Mouse (Mus musculus): ENCODE data around the gene B4galt5.

B4galt5 gene

GRCm38 (mm10) chr2:167324151-167324930, 24.6 kb downstream of the B4galt5 start:
- no peaks in the 10 kb centered on the region for H3K27me3 ChIP-seq (ENCODE audit: insufficient read depth, low read length)
- peaks cover 3% of the 10 kb centered on the region; the same call in 1 of the 2 replicates for H3K36me3 ChIP-seq (ENCODE audit: insufficient read depth, low read length)
- TF ChIP-seq CTCF (conservative IDR thresholded peaks at IDR 0.05; ENCODE audit: low read length) (no peak), POU5F1 (IDR thresholded peaks at IDR 0.05; ENCODE audit: borderline replicate concordance, low read length) (no peak), NANOG (IDR thresholded peaks at IDR 0.05; ENCODE audit: borderline replicate concordance, low read length) (no peak)
- no peak overlapping the region for H3K4me3 ChIP-seq (replicated peaks; ENCODE audit: low read length)
- H3K9me3 ChIP-seq (ENCODE audit: low read length), result no peaks in the 10 kb centered on the region
- peaks cover 73% of the 10 kb centered on the region for H3K4me1 ChIP-seq (replicated peaks; ENCODE audit: low read depth, low read length)

- H3K27me3 ChIP-seq (ENCODE audit: insufficient read depth, low read length), result no peaks in the 10 kb centered on the region
Observed at GRCm38 (mm10) chr2:167323116-167323515, 25.9 kb downstream of the B4galt5 start.

GRCm38 (mm10) chr2:167321372-167321771, 27.6 kb downstream of the B4galt5 start:
- peaks cover 3% of the 10 kb centered on the region; the same call in 1 of the 2 replicates for H3K36me3 ChIP-seq (ENCODE audit: insufficient read depth, low read length)
- H3K27me3 ChIP-seq (ENCODE audit: insufficient read depth, low read length), result no peaks in the 10 kb centered on the region
- H3K9me3 ChIP-seq (ENCODE audit: low read length), result no peaks in the 10 kb centered on the region
- no peak overlapping the region for H3K4me3 ChIP-seq (replicated peaks; ENCODE audit: low read length)
- TF ChIP-seq CTCF (conservative IDR thresholded peaks at IDR 0.05; ENCODE audit: low read length) (no peak), NANOG (IDR thresholded peaks at IDR 0.05; ENCODE audit: borderline replicate concordance, low read length) (no peak), POU5F1 (IDR thresholded peaks at IDR 0.05; ENCODE audit: borderline replicate concordance, low read length) (no peak)
- H3K4me1 ChIP-seq (replicated peaks; ENCODE audit: low read depth, low read length), result peaks cover 71% of the 10 kb centered on the region

More at GRCm38 (mm10) chr2:167323116-167323515, 25.9 kb downstream of the B4galt5 start:
- no peak for TF ChIP-seq POU5F1 (IDR thresholded peaks at IDR 0.05; ENCODE audit: borderline replicate concordance, low read length)
- no peak for TF ChIP-seq CTCF (conservative IDR thresholded peaks at IDR 0.05; ENCODE audit: low read length)
- no peak for TF ChIP-seq NANOG (IDR thresholded peaks at IDR 0.05; ENCODE audit: borderline replicate concordance, low read length)
- Histone ChIP-seq H3K4me3 (replicated peaks; ENCODE audit: low read length) (no peak overlapping the region), H3K4me1 (replicated peaks; ENCODE audit: low read depth, low read length) (peaks cover 75% of the 10 kb centered on the region), H3K9me3 (ENCODE audit: low read length) (no peaks in the 10 kb centered on the region), H3K36me3 (ENCODE audit: insufficient read depth, low read length) (peaks cover 3% of the 10 kb centered on the region; the same call in 1 of the 2 replicates)

GRCm38 (mm10) chr2:167318981-167319380, 30.0 kb downstream of the B4galt5 start:
- H3K9me3 ChIP-seq (ENCODE audit: low read length), result no peaks in the 10 kb centered on the region
- TF ChIP-seq CTCF (conservative IDR thresholded peaks at IDR 0.05; ENCODE audit: low read length) (no peak), POU5F1 (IDR thresholded peaks at IDR 0.05; ENCODE audit: borderline replicate concordance, low read length) (no peak), NANOG (IDR thresholded peaks at IDR 0.05; ENCODE audit: borderline replicate concordance, low read length) (no peak)
- peaks cover 6% of the 10 kb centered on the region; the same call in 1 of the 2 replicates for H3K36me3 ChIP-seq (ENCODE audit: insufficient read depth, low read length)
- no peak overlapping the region for H3K4me3 ChIP-seq (replicated peaks; ENCODE audit: low read length)
- H3K4me1 ChIP-seq (replicated peaks; ENCODE audit: low read depth, low read length), result peaks cover 71% of the 10 kb centered on the region
- no peaks in the 10 kb centered on the region for H3K27me3 ChIP-seq (ENCODE audit: insufficient read depth, low read length)

- H3K4me1 ChIP-seq (replicated peaks; ENCODE audit: low read depth, low read length), result peaks cover 83% of the 10 kb centered on the region
- no peak for TF ChIP-seq NANOG (IDR thresholded peaks at IDR 0.05; ENCODE audit: borderline replicate concordance, low read length)
- no peaks in the 10 kb centered on the region for H3K27me3 ChIP-seq (ENCODE audit: insufficient read depth, low read length)
- H3K36me3 ChIP-seq (ENCODE audit: insufficient read depth, low read length), result peaks cover 8% of the 10 kb centered on the region
- no peak overlapping the region for H3K4me3 ChIP-seq (replicated peaks; ENCODE audit: low read length)
- no peaks in the 10 kb centered on the region for H3K9me3 ChIP-seq (ENCODE audit: low read length)
Observed at GRCm38 (mm10) chr2:167316724-167317187, 32.2 kb downstream of the B4galt5 start.

- H3K4me3 ChIP-seq (replicated peaks; ENCODE audit: low read length), result peak overlapping the region; percentile 32; the same call in 1 of the 2 replicates
- no peaks in the 10 kb centered on the region for H3K27me3 ChIP-seq (ENCODE audit: insufficient read depth, low read length)
- H3K36me3 ChIP-seq (ENCODE audit: insufficient read depth, low read length), result peaks cover 29% of the 10 kb centered on the region
- H3K4me1 ChIP-seq (replicated peaks; ENCODE audit: low read depth, low read length), result peaks cover 85% of the 10 kb centered on the region
- TF ChIP-seq POU5F1 (IDR thresholded peaks at IDR 0.05; ENCODE audit: borderline replicate concordance, low read length) (no peak), CTCF (conservative IDR thresholded peaks at IDR 0.05; ENCODE audit: low read length) (no peak), NANOG (IDR thresholded peaks at IDR 0.05; ENCODE audit: borderline replicate concordance, low read length) (no peak)
- H3K9me3 ChIP-seq (ENCODE audit: low read length), result no peaks in the 10 kb centered on the region
Observed at GRCm38 (mm10) chr2:167314491-167314890, 34.5 kb downstream of the B4galt5 start.

GRCm38 (mm10) chr2:167313501-167314326, 35.3 kb downstream of the B4galt5 start:
- no peaks in the 10 kb centered on the region for H3K27me3 ChIP-seq (ENCODE audit: insufficient read depth, low read length)
- H3K36me3 ChIP-seq (ENCODE audit: insufficient read depth, low read length), result peaks cover 37% of the 10 kb centered on the region
- TF ChIP-seq NANOG (IDR thresholded peaks at IDR 0.05; ENCODE audit: borderline replicate concordance, low read length), result no peak
- no peak for TF ChIP-seq CTCF (conservative IDR thresholded peaks at IDR 0.05; ENCODE audit: low read length)
- TF ChIP-seq POU5F1 (IDR thresholded peaks at IDR 0.05; ENCODE audit: borderline replicate concordance, low read length), result no peak
- H3K4me1 ChIP-seq (replicated peaks; ENCODE audit: low read depth, low read length), result peaks cover 80% of the 10 kb centered on the region
- no peaks in the 10 kb centered on the region for H3K9me3 ChIP-seq (ENCODE audit: low read length)
- peak overlapping the region; percentile 32 for H3K4me3 ChIP-seq (replicated peaks; ENCODE audit: low read length)

GRCm38 (mm10) chr2:167310121-167310520, 38.9 kb downstream of the B4galt5 start:
- H3K9me3 ChIP-seq (ENCODE audit: low read length), result no peaks in the 10 kb centered on the region
- H3K27me3 ChIP-seq (ENCODE audit: insufficient read depth, low read length), result no peaks in the 10 kb centered on the region
- H3K36me3 ChIP-seq (ENCODE audit: insufficient read depth, low read length), result peaks cover 68% of the 10 kb centered on the region
- TF ChIP-seq CTCF (conservative IDR thresholded peaks at IDR 0.05; ENCODE audit: low read length), result no peak
- H3K4me1 ChIP-seq (replicated peaks; ENCODE audit: low read depth, low read length), result peaks cover 64% of the 10 kb centered on the region
- no peak overlapping the region for H3K4me3 ChIP-seq (replicated peaks; ENCODE audit: low read length)

All from E14TG2a.4 (cell line).